Mouse (Mus musculus) Patski (cell line): ENCODE results near the gene Adprh. TPM values are rescaled to one million over a fixed set of nuclear protein-coding genes. Genes with fewer than 3 reads are reported as not detected.
"Not testable (repeated sequence)": the region's sequence is repeated elsewhere in the genome, so short reads cannot be mapped to it uniquely, and the experiment has no call there.

Source experiments
- ATAC-seq: fragments of 100-300 bp; one replicate; pipeline ENCODE4 v1.8.0; 2021
- CTCF ChIA-PET: fragments of 350-600 bp; sonication (Branson Sonifier 250); formaldehyde crosslinking; loops from one replicate; lab custom pipeline; 2022; ENCODE audit warnings: inconsistent platforms; lab: Charles Lee
- POLR2A ChIA-PET: fragments of 350-600 bp; sonication (Branson Sonifier 250); formaldehyde crosslinking; loops from one replicate; lab custom pipeline; 2022; ENCODE audit warnings: antibody characterized with exemption, inconsistent platforms; lab: Charles Lee
- DNase-seq: peaks from one replicate; pipeline ENCODE4 v3.0.0-alpha.2; 2011; ENCODE audit warnings: low read depth, low spot score
- H3K27me3 ChIP-seq: fragments of 371-371 bp; one replicate; pipeline ENCODE4 v1.5.1; 2021
- CTCF ChIP-seq: fragments of 100-300 bp; IDR thresholded peaks from one replicate; pipeline ENCODE4 v1.5.1; 2021
- in situ Hi-C: fragments of 300-500 bp; cut with MboI; formaldehyde crosslinking; loops from 3 replicates; pipeline ENCODE4 v1.11.1; 2018; ENCODE audit warnings: low pct_unique_long_range_greater_than_20kb, mixed read lengths
- polyA plus RNA-seq: library from polyadenylated mRNA; unstranded; gene quantifications from one replicate; pipeline ENCODE4 v1.2.3, GENCODE M21; 2021

Adprh gene
- 37.5 TPM for polyA plus RNA-seq

DNA sequence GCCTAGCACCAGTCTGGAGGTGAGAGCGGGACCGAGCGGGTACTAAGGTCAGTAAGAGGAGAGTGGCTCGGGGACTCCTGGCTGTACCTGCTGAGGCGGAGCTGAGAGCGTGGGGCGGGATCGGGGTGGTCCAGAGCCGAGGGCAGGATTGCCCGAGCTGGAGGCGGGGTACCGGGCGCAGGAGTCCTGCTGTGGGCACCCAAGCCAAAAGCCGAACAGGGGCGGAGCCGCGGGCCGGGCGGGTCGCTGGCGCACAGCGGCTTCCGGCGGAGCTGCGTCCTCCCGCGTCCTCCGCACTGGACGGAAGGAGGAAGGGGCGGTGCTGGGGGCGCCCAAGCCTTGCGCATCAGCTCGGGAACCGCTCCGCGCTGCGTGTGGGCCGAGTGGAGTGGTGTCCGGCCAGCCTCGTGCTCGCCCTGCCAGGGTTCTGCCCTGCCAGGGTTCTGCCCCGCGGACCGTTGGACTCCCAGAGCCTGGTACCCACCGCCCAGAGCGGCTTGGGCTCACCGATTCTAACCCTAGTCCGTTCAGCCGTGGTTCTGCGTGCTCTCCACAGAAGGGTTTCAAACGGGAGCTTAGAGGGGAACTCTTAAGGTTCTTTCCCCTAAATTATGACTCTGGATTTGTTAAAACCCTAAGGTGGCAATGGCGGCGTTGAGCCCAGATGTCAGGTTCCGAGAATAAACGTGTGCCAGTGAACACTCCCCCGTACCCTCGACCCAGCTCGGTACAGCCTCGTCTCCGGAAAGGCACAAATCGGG, at the start of gene Adprh:
Gene Adprh (minus strand): TSS at position 262 of the 761 bp plus-strand sequence.
- in situ Hi-C loops: loop anchor here (5.0 kb wide), 1 partner anchor 105 kb away; the partner anchor contains the start of genes Cox17 and Gm21987
- peak; percentile 48 for DNase-seq
- no peaks in the 10 kb centered on the region for H3K27me3 ChIP-seq
- POLR2A ChIA-PET: interaction anchor here (0.6 to 1.4 kb wide), 7 partner anchors 11 to 179 kb away, joined by 3 to 7 read pairs (median 4); partner anchors contain the start of gene Timmdc1
- no peak for TF ChIP-seq CTCF
- CTCF ChIA-PET: interaction anchor here (0.9 to 3.5 kb wide), 3 partner anchors 12 to 107 kb away, joined by 3 to 18 read pairs (median 4); no protein-coding TSS in a partner anchor
- ATAC-seq: peak; percentile 99

DNA sequence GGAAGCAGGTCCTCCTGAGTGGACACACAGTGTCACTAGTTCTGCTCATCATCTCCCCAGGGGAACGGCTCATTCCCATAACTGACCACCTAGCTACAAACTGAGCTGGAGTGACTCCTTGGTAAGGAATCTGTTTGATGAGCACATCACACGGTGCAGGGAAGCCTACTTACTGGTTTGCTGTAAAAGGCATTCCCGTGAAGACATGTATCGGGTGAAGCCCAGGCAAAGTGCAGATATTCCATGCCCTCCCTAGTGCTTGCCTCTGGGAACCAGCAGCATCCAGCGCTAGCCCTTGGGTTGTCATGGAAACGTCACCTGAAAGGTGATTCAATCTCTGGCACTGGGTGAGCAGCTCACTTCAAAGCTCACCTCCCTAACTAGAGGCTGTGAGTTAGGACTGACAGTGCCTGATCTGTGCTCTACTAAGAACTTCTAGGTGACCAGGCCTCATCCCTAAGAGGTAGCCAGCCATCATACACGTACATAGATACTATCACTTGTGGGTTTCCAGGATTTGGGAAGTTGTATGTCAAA, 44.2 kb upstream of the Adprh start:
- no peaks in the 10 kb centered on the region for H3K27me3 ChIP-seq
- DNase-seq (no peak), ATAC-seq (no peak)
- in situ Hi-C loops: no loop called here
- POLR2A ChIA-PET: interaction anchor here (0.7 kb wide), 1 partner anchor 29 kb away, joined by 3 read pairs; no protein-coding TSS in a partner anchor
- CTCF ChIA-PET: interaction anchor here (2.1 kb wide), 1 partner anchor 10 kb away, joined by 8 read pairs; no protein-coding TSS in a partner anchor
- TF ChIP-seq CTCF: no peak

DNA sequence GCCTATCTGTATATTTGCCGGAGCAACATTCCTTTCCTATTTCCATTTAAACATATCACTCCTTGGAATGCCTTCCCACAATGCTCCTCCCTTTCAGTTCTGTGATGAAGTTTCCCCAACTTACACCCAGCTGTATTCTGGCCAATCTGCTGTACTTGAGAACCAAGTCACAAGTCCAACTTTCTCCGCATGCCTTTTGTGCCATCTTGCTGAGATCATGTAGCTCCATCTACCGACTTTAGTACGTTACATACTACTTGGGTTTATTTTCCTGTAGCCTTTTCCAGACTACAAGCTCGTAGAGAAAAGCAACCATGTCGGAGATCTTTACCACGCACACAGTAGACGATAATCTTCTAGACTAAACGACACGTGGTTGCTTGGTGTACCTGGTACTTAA, 41.4 kb upstream of the Adprh start:
- ChIA-PET POLR2A (no interaction called here), CTCF (interaction anchor here (0.8 to 2.7 kb wide), 2 partner anchors 12 kb away, joined by 3 to 12 read pairs; no protein-coding TSS in a partner anchor)
- TF ChIP-seq CTCF: no peak
- no peak for ATAC-seq
- no peak for DNase-seq
- in situ Hi-C loops: no loop called here
- no peaks in the 10 kb centered on the region for H3K27me3 ChIP-seq

DNA sequence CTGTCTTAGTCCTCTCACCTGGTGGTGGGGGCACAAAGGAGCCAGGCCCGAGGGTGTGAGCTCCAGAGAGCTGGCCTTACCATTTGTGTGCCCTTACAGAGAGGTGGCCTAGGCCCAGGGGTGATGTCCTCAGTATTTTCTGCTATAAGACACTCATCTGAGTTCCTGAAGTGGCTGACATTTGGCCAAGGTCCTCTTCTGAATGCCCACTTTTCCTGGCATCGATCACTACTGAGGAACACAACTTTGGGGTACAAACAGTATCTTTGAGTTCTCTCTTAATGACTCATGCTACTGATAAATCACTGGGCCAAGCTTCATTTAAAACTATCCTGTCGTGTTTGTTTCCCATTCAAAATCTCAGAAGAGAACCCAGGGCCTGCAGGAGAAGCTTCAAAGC, 40.0 kb upstream of the Adprh start:
- no peaks in the 10 kb centered on the region for H3K27me3 ChIP-seq
- TF ChIP-seq CTCF: no peak
- DNase-seq: no peak
- POLR2A ChIA-PET: no interaction called here
- CTCF ChIA-PET: interaction anchor here (1.5 to 2.7 kb wide), 2 partner anchors 11 to 13 kb away, joined by 3 to 12 read pairs; no protein-coding TSS in a partner anchor
- no peak for ATAC-seq
- in situ Hi-C loops: no loop called here

DNA sequence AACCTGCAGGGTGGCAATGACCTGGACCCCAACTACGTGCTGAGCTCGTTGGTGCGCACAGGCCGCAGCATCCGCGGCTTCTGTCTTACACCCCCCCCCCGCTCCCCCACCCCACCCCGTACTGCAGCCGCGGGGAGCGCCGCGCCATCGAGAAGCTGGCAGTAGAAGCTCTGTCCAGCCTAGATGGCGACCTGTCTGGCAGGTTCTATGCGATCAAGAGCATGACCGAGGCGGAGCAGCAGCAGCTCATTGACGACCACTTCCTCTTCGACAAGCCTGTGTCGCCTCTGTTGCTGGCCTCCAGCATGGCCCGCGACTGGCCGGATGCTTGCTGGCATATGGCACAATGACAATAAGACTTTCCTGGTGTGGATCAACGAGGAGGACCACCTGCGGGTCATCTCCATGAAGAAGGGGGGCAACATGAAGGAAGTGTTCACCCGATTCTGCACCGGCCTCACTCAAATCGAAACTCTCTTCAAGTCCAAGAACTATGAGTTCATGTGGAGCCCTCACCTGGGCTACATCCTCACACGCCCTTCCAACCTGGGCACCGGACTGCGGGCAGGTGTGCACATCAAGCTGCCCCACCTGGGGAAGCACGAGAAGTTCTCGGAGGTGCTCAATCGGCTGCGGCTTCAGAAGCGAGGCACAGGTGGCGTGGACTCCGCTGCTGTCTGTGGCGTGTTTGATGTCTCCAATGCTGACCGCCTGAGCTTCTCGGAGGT, 31.2 kb upstream of the Adprh start:
- no peak for DNase-seq
- H3K27me3 ChIP-seq: no peaks in the 10 kb centered on the region
- CTCF ChIA-PET: interaction anchor here (1.1 kb wide), 1 partner anchor 140 kb away, joined by 3 read pairs; no protein-coding TSS in a partner anchor
- no peak for TF ChIP-seq CTCF
- ATAC-seq: no peak
- in situ Hi-C loops: no loop called here
- POLR2A ChIA-PET: interaction anchor here (0.6 kb wide), 1 partner anchor 134 kb away, joined by 6 read pairs; no protein-coding TSS in a partner anchor

DNA sequence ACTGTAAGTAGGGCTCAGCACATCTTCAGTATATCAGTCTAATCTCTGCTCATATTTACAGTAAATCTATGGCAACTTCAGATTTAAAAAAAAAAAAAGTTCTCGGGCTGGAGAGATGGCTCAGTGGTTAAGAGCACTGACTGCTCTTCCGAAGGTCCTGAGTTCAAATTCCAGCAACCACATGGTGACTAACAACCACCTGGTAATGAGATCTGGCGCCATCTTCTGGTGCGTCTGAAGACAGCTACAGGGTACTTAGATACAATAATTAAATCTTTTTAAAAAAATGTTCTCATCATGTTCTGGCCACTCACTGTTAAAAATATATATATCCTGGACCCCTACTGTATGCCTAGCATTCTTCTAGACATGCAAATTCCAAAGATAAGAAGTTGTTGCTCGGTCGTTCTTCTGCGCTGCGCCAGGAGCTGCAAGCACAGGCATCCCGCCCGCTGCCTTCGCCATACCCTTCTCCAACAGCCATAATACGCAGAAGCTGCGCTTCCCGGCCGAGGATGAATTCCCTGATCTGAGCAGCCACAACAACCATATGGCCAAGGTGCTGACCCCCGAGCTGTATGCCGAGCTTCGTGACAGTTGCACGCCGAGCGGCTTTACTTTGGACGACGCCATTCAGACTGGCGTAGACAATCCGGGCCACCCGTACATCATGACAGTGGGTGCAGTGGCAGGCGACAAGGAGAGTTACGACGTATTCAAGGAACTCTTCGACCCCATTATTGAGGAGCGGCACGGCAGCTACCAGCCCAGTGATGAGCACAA, 30.5 kb upstream of the Adprh start:
- DNase-seq (no peak), ATAC-seq (no peak)
- no peaks in the 10 kb centered on the region for H3K27me3 ChIP-seq
- CTCF ChIA-PET: interaction anchor here (1.0 to 1.4 kb wide), 3 partner anchors 9 to 18 kb away, joined by 3 read pairs; no protein-coding TSS in a partner anchor
- in situ Hi-C loops: no loop called here
- POLR2A ChIA-PET: interaction anchor here (0.6 kb wide), 1 partner anchor 133 kb away, joined by 6 read pairs; no protein-coding TSS in a partner anchor
- TF ChIP-seq CTCF: peak; percentile 67

DNA sequence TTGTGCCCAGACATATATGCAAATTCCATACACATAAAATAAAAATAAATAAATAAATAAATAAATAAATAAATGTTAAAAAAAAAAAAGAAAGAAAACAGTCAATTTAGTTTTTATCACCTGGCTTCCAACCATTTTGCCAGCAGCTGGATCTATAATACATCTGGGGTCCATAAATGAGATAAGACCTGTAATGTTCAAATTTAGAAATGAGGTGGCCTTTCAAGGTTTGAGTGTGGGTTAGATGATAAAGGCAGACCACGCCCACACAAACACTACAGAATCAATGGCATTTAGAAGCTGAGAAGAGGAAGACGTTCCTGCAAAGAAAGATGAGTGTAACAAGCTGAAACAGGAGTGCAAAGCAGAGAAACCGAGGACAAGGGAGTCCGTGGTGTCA, 28.8 kb upstream of the Adprh start:
- ATAC-seq (no peak), DNase-seq (no peak)
- CTCF ChIA-PET: interaction anchor here (0.7 to 1.4 kb wide), 3 partner anchors 10 to 20 kb away, joined by 3 to 4 read pairs (median 3); no protein-coding TSS in a partner anchor
- H3K27me3 ChIP-seq: no peaks in the 10 kb centered on the region
- POLR2A ChIA-PET: no interaction called here
- no peak for TF ChIP-seq CTCF
- in situ Hi-C loops: no loop called here

DNA sequence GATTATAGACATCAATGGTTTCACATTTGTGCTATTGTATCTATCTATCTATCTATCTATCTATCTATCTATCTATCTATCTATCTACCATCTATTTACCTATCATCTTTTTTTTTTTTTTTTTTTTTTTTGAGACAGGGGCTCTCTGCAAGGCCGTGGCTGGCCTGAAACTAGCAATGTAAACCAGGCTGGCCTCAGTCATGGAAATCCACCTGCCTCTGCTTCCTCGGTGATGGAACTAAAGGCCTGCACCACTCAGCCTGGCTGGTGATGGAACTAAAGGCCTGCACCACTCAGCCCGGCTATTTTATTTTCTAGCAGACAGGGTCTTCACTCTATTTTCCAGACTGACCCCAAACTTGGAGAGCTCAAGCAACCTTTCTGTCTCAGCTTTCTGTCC, 25.8 kb upstream of the Adprh start:
- TF ChIP-seq CTCF: no peak
- in situ Hi-C loops: no loop called here
- ATAC-seq (no peak), DNase-seq (no peak)
- no peaks in the 10 kb centered on the region for H3K27me3 ChIP-seq
- ChIA-PET POLR2A (no interaction called here), CTCF (no interaction called here)

DNA sequence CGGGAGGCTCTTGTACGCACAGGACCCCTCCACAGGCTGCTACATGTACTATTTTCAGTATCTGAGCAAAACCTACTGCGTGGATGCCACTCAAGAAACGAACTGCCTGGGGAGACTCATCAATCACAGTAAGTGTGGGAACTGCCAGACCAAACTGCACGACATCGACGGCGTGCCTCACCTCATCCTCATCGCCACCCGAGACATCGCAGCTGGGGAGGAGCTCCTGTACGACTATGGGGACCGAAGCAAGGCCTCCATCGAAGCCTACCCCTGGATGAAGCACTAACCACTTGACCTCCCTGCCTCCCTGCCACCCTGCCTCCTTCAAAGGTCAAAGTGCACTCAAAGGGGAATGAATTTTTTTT, 24.7 kb upstream of the Adprh start:
- DNase-seq, H3K27me3 ChIP-seq, in situ Hi-C loops, POLR2A ChIA-PET, ATAC-seq, CTCF ChIA-PET: not testable (repeated sequence)
